Mouse (Mus musculus) lung, embryonic 16.5 days (tissue): ENCODE data around the gene Fkbp6. TPM values are rescaled to one million over a fixed set of nuclear protein-coding genes. Genes with fewer than 3 reads are reported as not detected.
A peak's percentile ranks its signal among the peaks of the same experiment; 100 is the strongest.

Source experiments
- ATAC-seq: fragments of 200-750 bp; cut with Nextera tagmentation; 2 replicates; pipeline ENCODE4 v1.8.0; 2017; ENCODE audit warnings: low read depth, mild to moderate bottlenecking, moderate library complexity
- H3K27ac ChIP-seq: fragments of 300-500 bp; sonication (generic); 2 replicates; pipeline ENCODE4 v1.5.1; 2014; ENCODE audit warnings: mild to moderate bottlenecking, control low read depth, low read length
- H3K27me3 ChIP-seq: fragments of 300-500 bp; sonication (generic); 2 replicates; pipeline ENCODE4 v1.6.1; 2014; ENCODE audit warnings: low read depth, low read length, mixed read lengths; ENCODE audit not compliant: control insufficient read depth, insufficient read depth
- H3K36me3 ChIP-seq: fragments of 300-500 bp; sonication (generic); 2 replicates; pipeline ENCODE4 v1.6.1; 2014; ENCODE audit warnings: low read length; ENCODE audit not compliant: control insufficient read depth, insufficient read depth
- H3K4me1 ChIP-seq: fragments of 300-500 bp; sonication (generic); replicated peaks from 2 replicates; pipeline ENCODE4 v1.6.1; 2014; ENCODE audit warnings: low read length, mixed read lengths; ENCODE audit not compliant: control insufficient read depth, insufficient read depth
- H3K4me2 ChIP-seq: fragments of 300-500 bp; sonication (generic); 2 replicates; pipeline ENCODE4 v1.6.1; 2014; ENCODE audit warnings: low read depth, low read length, control low read depth
- H3K4me3 ChIP-seq: fragments of 300-500 bp; sonication (generic); 2 replicates; pipeline ENCODE4 v1.5.1; 2014; ENCODE audit warnings: mild to moderate bottlenecking, low read length, control low read depth
- H3K9ac ChIP-seq: fragments of 300-500 bp; sonication (generic); 2 replicates; pipeline ENCODE4 v1.6.1; 2014; ENCODE audit warnings: low read length, control low read depth
- H3K9me3 ChIP-seq: fragments of 300-500 bp; sonication (generic); 2 replicates; pipeline ENCODE4 v1.6.1; 2016; ENCODE audit warnings: low read length; ENCODE audit not compliant: control insufficient read depth
- WGBS: fragments of 180-500 bp; shearing (Covaris S2); extraction: QIAGEN DNeasy Blood & Tissue Kit; methylation state at CpG from one replicate; pipeline ENCODE4 v1.1.7; 2014; 5-methylcytosine and 5-hydroxymethylcytosine counted together
- polyA plus RNA-seq: library from polyadenylated mRNA; unstranded; fragments of >200 nt; fragmentation: Nextera tagmentation; extraction: Ambion mirVana; gene quantifications from 2 replicates; pipeline ENCODE4 v1.2.1, GENCODE M21; 2015

The Fkbp6 gene
- not detected in 2 replicates for polyA plus RNA-seq

- ATAC-seq: no peak
- no peaks in the 10 kb centered on the region for H3K36me3 ChIP-seq
- 89% methylated on average over 35 of the region's 35 CpGs for WGBS
- H3K9ac ChIP-seq: no peak within 1 kb of the TSS
- H3K4me2 ChIP-seq: no peak within 1 kb of the TSS
- H3K27me3 ChIP-seq: no peaks in the 10 kb centered on the region; the same call in 1 of the 2 replicates
- H3K4me3 ChIP-seq: no peak within 1 kb of the TSS
- no peaks in the 10 kb centered on the region for H3K4me1 ChIP-seq
- H3K27ac ChIP-seq: no peak within 1 kb of the TSS
- no peaks in the 10 kb centered on the region for H3K9me3 ChIP-seq
Measured at GRCm38 (mm10) chr5:135349862-135350261, at the start of gene Fkbp6. Gene Fkbp6, minus strand, starts transcription at chr5:135350044.

GRCm38 (mm10) chr5:135399382-135399781, 49.5 kb upstream of the Fkbp6 start:
- H3K27ac ChIP-seq: no peak overlapping the region
- no peak overlapping the region for H3K4me3 ChIP-seq
- no peaks in the 10 kb centered on the region for H3K36me3 ChIP-seq
- no peak overlapping the region for H3K4me2 ChIP-seq
- peaks cover 4% of the 10 kb centered on the region for H3K4me1 ChIP-seq
- ATAC-seq: no peak
- no peaks in the 10 kb centered on the region for H3K9me3 ChIP-seq
- H3K9ac ChIP-seq: no peak overlapping the region
- 40% methylated on average over 6 of the region's 6 CpGs for WGBS
- no peaks in the 10 kb centered on the region for H3K27me3 ChIP-seq

- 44% methylated on average over 5 of the region's 5 CpGs for WGBS
- peaks cover 12% of the 10 kb centered on the region for H3K4me1 ChIP-seq
- no peaks in the 10 kb centered on the region for H3K9me3 ChIP-seq
- H3K9ac ChIP-seq: no peak overlapping the region
- H3K36me3 ChIP-seq: peaks cover 12% of the 10 kb centered on the region
- no peak overlapping the region for H3K4me2 ChIP-seq
- no peak overlapping the region for H3K27ac ChIP-seq
- H3K27me3 ChIP-seq: no peaks in the 10 kb centered on the region
- no peak for ATAC-seq
- H3K4me3 ChIP-seq: no peak overlapping the region
Measured at GRCm38 (mm10) chr5:135395826-135396225, 46.0 kb upstream of the Fkbp6 start.

- H3K4me2 ChIP-seq: peak within 1 kb of the TSS; percentile 85
Measured at GRCm38 (mm10) chr5:135394004-135394823, 44.4 kb upstream of the Fkbp6 start, which contains the start of gene Pom121. Gene Pom121, minus strand, starts transcription at chr5:135394546.

GRCm38 (mm10) chr5:135383771-135384170, 33.9 kb upstream of the Fkbp6 start:
- 79% methylated on average over 10 of the region's 10 CpGs for WGBS

More at GRCm38 (mm10) chr5:135394004-135394823, 44.4 kb upstream of the Fkbp6 start, which contains the start of gene Pom121:
- peak; percentile 94 for ATAC-seq
- peak within 1 kb of the TSS; percentile 99 for H3K9ac ChIP-seq
- under 1% methylated on average over 98 of the region's 110 CpGs for WGBS
- peak within 1 kb of the TSS; percentile 85 for H3K27ac ChIP-seq
- peak within 1 kb of the TSS; percentile 97 for H3K4me3 ChIP-seq
- peaks cover 18% of the 10 kb centered on the region for H3K36me3 ChIP-seq
- no peaks in the 10 kb centered on the region for H3K9me3 ChIP-seq
- peaks cover 12% of the 10 kb centered on the region for H3K4me1 ChIP-seq
- H3K27me3 ChIP-seq: no peaks in the 10 kb centered on the region

GRCm38 (mm10) chr5:135382746-135383145, 32.9 kb upstream of the Fkbp6 start:
- Histone ChIP-seq H3K4me1 (no peaks in the 10 kb centered on the region), H3K4me3 (no peak overlapping the region), H3K4me2 (no peak overlapping the region), H3K27ac (no peak overlapping the region), H3K27me3 (no peaks in the 10 kb centered on the region), H3K36me3 (peaks cover 80% of the 10 kb centered on the region), H3K9me3 (no peaks in the 10 kb centered on the region), H3K9ac (no peak overlapping the region)
- whole genome bisulfite sequencing: 88% methylated on average over 7 of the region's 7 CpGs
- no peak for ATAC-seq

More at GRCm38 (mm10) chr5:135383771-135384170, 33.9 kb upstream of the Fkbp6 start:
- no peak overlapping the region for H3K4me3 ChIP-seq
- H3K9ac ChIP-seq: no peak overlapping the region
- peaks cover 80% of the 10 kb centered on the region for H3K36me3 ChIP-seq
- H3K9me3 ChIP-seq: no peaks in the 10 kb centered on the region
- ATAC-seq: no peak
- no peak overlapping the region for H3K4me2 ChIP-seq
- H3K27ac ChIP-seq: no peak overlapping the region
- no peaks in the 10 kb centered on the region for H3K4me1 ChIP-seq
- no peaks in the 10 kb centered on the region for H3K27me3 ChIP-seq

GRCm38 (mm10) chr5:135381356-135381925, 31.6 kb upstream of the Fkbp6 start:
- ATAC-seq: no peak
- H3K36me3 ChIP-seq: peaks cover 74% of the 10 kb centered on the region
- no peak overlapping the region for H3K4me2 ChIP-seq
- no peak overlapping the region for H3K27ac ChIP-seq
- no peaks in the 10 kb centered on the region for H3K27me3 ChIP-seq
- no peak overlapping the region for H3K4me3 ChIP-seq
- H3K4me1 ChIP-seq: no peaks in the 10 kb centered on the region
- WGBS: 91% methylated on average over 10 of the region's 10 CpGs
- no peaks in the 10 kb centered on the region for H3K9me3 ChIP-seq
- H3K9ac ChIP-seq: no peak overlapping the region

GRCm38 (mm10) chr5:135380681-135381080, 30.8 kb upstream of the Fkbp6 start:
- Histone ChIP-seq H3K27ac (no peak overlapping the region), H3K36me3 (peaks cover 79% of the 10 kb centered on the region), H3K4me1 (no peaks in the 10 kb centered on the region), H3K9me3 (no peaks in the 10 kb centered on the region), H3K9ac (no peak overlapping the region), H3K4me2 (no peak overlapping the region), H3K4me3 (no peak overlapping the region), H3K27me3 (no peaks in the 10 kb centered on the region)
- whole genome bisulfite sequencing: 92% methylated on average over 4 of the region's 4 CpGs
- no peak for ATAC-seq

- Histone ChIP-seq H3K4me1 (no peaks in the 10 kb centered on the region; the same call in 1 of the 2 replicates), H3K9me3 (no peaks in the 10 kb centered on the region), H3K9ac (no peak overlapping the region), H3K27me3 (no peaks in the 10 kb centered on the region), H3K27ac (no peak overlapping the region), H3K4me3 (no peak overlapping the region), H3K4me2 (no peak overlapping the region), H3K36me3 (peaks cover 65% of the 10 kb centered on the region)
- WGBS: 58% methylated on average over 2 of the region's 2 CpGs
- ATAC-seq: no peak
Measured at GRCm38 (mm10) chr5:135376341-135376740, 26.5 kb upstream of the Fkbp6 start.
